Mouse (Mus musculus) regulatory T cell (primary cell): Measurements from ENCODE around the gene Cyp8b1.

ENCODE experiments used
- in situ Hi-C: fragments of 300-600 bp; cut with MboI, MseI; formaldehyde crosslinking; loops from one replicate; pipeline ENCODE4 v1.15.1; 2025; ENCODE audit warnings: high pct_unique_total_duplicates

The Cyp8b1 gene

DNA sequence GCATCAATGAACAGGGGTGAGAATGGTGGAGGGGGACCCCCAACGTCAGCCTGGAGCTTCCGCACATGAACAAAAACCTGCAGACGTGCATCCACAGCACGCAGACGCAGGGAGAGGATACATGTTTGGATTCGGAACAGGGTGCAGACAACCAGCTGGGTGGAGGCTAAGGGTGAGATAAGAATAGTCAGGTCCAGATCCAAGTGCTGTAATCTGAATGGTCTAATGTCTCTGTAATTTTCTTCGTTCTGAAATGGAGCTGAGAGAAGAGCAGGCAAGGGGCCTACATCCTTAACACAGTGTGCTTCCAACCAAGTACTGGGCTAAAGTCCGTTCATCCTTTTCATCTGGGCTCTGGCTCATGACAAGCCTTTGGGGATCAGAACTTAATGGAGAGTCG is 24.8 kb downstream of the Cyp8b1 start:
- in situ Hi-C loops: no loop called here

DNA sequence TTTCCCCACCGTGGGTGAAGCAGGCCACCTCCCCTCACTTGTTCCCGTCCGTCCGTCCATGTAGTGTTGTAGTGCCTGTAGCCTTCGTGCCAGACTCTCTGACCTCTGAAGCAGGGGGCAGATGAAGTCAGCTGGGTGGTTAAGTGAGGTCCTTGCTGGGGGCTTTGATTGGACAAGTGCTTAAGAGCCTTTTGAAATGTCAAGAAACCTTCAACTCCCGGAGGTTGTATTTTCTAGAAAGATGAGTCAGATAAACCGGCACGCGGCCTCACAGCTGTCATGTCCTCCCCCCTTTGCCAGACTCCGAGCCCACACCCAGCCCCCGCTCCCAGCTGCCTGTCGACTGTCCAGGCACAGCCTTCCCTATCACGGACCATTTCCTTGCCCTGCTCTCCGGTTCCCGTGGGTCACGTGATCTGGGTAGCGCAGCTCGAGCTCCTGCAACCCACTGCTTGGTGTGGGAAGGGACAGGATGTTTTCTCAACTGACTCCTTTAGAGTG is 25.6 kb downstream of the Cyp8b1 start:
- in situ Hi-C loops: no loop called here

DNA sequence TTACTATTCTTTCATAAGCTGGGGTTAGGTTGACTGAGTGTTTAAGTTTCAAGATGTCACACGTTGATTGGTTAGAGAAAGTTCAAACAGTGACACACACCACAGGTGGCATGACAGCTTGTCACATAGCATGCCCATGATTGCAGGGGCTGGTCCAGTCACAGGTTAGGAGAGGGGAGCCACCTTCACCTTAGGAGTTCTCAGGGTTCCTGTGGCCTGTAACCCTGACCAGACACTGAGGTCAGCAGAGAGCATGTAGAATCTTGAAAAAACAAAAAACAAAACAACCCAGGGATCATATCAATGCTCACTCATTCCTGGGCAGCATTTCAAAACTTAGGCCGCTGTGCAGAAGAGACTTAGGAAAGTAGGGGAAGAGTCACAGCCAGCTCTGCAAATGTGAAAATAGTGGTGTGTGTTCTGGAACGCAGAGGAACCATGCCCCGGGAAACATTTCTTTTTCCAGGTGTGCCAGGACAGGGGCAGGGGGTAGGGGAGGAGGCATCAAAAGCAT is 26.1 kb downstream of the Cyp8b1 start:
- in situ Hi-C loops: no loop called here

DNA sequence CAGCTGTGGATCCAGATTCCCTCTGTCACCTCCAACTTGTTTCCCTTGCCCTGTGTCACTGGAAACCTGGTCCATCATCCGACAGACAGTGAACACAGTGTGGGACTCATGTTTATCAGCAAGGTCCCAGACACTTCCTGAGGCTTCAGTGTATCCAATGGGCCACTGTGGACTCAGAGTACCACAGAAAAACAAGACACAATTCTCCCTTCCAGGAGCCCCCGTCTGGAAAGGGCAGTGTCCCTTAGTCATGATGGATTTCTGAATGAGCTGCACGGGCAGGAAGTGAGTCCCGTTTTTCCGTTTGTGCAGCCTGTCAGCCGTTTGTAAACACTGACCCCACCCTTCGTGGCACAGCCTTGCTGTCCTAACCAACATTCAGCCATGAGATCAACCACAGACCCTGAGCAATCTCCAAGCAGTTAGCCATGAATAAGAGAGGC is 34.1 kb downstream of the Cyp8b1 start:
- in situ Hi-C loops: no loop called here

DNA sequence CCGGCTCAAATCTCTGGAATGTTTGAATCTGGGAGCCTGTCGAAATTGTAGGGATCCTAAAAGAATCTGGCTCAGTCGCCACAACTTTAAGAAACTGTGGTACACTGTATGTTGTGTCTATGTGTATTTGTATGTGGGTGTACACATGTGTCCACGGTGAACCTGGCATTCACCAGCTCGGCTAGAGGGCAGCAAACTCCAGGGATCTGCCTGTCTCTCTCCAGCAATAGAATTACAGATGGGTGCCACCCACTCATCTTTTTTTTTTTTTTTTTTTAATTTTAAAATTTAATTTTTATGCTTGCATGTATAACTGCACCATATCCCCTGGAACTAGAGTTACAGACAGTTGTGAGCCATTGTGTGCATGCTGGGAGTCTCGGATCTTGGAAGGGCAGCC is 34.8 kb downstream of the Cyp8b1 start:
- in situ Hi-C loops: no loop called here

DNA sequence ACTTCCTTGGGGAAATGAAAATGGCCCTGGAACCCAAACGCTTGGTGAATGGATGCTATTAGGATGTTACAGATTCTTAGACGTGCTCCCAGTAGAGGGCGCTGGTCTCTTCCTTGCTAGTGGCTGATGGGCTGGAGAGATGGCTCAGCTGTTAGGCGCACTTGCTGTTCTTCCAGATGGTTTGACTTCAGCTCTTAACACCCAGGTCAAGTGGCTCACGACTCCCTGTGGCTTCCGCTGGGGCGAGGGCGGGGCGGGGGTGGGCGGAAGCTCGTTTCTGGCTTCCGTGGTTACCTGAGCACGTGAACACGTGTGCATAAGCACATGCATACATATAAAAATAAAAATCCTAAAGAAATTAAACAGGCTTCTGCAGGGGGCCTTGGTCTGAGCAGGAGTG is 35.3 kb downstream of the Cyp8b1 start:
- in situ Hi-C loops: no loop called here

DNA sequence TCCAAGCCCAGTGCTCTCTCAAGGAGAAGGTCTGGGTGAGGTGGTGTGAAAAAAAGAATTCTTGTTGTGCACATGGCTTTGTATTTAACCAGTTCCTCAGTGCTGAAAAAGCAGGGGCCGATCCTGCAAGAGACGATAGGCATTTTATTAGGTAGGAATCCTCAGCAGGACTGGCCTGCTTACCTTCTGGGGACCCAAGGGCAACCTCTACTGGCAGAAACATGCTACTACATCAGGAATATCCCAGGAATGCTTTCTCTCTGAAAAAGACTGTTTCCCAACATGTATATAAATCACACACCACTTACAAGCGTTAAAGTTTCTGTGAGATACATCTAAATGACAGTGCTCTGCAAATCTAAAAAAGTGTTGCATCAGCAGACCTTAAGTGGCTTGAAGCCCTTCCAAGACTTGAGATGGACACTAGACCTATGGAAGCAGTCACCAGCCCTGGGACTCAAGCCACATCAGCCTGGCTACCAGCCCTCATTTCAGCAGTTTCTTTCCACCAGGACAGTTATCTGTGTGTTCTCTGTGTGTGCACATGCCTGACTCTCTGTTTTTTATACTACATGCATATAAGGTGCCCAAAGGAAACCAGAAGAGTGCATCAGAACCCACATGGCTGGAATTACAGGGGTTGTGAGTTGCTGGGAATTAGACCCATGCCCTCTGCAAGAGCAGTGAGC is 38.9 kb downstream of the Cyp8b1 start:
- in situ Hi-C loops: no loop called here

DNA sequence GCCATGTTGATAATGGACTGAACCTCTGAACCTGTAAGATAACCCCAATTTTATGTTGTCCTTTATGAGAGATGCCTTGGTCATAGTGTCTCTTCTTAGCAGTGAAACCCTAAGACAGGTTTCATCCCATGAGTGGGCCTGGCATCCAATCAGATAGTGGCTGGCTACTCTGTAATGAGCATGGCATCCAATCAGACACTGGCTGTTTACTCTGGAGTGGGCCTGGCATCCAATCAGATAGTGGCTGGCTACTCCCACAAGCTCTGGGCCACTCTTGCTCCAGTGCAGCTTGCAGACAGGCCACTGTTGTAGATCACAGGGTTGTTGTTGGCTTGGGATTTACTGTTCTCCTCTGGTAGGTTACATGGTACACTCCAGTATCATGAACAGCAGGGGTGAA is 42.5 kb downstream of the Cyp8b1 start:
- in situ Hi-C loops: loop anchor here (5.0 kb wide), 1 partner anchor 54 kb away; no protein-coding TSS in a partner anchor

DNA sequence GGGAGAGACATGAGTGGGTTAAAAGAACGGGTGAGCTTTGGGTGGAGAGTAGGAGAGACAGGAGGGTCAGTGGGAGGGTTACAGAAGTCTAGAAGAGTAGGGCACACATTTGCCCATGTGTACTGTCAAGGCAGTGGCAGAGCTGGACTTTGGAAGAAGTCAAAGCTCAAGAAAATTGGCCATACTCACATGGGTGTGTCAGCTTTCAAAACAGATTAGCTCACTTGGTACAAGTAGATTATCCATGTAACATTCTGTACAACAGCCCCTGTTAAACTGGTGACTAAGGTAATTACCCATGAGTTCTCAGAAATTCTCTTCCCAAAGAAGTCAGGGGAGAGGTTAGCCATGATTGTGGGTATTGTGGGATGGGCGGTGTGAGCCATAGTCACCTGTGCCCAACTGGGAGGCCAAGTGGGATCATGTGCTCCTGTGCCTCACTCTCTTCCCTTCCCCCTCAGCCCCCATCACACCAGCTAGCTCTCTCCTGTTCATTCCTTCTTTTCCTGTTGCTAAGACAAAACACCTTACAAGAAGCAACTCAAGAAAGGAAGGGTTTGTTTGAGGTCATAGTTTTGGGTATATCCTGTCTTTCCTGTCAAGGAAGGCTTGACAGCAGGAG is 43.9 kb downstream of the Cyp8b1 start:
- in situ Hi-C loops: loop anchor here (5.0 kb wide), 1 partner anchor 55 kb away; no protein-coding TSS in a partner anchor

DNA sequence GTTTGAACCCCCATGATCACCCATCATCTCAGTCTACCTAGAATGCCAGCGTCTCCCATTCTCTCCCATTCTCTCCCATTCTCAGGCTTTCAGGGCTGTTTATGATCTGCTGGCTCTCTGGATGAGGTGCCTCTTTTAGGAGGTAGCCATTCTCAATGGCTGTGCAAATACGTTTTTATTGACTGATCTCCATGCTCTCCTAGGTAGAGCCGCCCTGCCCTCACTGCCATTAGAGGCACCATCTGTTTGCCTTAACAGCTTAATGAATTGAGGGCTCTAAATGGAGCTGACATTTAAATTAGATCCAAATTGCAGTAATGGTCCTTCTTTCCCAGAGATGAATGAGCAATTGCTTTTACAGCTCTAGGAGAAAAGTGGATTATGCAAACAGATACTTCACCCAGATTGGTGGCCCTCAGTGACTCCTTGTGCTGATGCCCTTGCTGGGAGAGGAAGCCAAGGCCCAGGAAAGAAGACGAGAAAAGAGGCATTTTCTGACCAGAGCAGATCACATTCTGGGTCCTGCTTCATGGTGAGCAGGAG is 46.1 kb downstream of the Cyp8b1 start:
- in situ Hi-C loops: loop anchor here (5.0 kb wide), 1 partner anchor 57 kb away; no protein-coding TSS in a partner anchor

DNA sequence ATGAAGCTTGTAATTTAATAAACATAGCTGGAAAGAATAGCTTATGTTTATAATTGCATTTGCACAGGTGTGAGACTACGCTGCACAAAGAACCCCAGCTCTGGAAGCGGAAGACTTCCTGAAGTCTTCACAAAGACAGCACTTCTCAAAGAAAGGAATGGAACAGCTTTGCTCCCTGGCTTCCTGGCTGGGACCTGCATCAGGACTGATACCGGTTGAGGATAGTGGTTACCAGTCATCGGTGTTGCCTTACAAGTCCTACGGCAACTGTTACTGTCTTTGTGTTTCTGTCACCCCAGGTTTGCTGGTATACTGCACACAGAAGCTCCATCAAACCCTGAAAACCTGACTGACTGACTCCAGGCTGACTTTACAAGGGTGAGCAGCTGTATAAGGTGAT is 46.7 kb downstream of the Cyp8b1 start:
- in situ Hi-C loops: no loop called here

DNA sequence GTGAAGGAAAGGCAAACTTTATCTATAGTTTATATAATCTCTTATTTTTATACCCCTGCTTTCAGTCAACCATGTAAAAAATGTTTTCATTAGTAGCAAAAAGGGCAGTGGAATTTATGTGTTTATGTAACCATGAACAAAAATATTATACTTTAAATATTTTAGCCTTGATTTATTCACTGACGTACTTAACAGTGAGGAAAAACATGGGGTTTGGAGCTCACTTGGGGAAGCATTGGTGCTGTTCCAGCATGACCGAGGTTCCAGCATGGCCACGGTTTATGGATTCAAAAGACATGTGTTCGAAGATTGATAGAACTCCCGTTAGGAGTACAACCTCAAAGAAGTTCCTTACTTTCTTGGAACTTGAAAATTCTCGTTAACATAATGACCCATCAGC is 47.9 kb downstream of the Cyp8b1 start:
- in situ Hi-C loops: no loop called here

DNA sequence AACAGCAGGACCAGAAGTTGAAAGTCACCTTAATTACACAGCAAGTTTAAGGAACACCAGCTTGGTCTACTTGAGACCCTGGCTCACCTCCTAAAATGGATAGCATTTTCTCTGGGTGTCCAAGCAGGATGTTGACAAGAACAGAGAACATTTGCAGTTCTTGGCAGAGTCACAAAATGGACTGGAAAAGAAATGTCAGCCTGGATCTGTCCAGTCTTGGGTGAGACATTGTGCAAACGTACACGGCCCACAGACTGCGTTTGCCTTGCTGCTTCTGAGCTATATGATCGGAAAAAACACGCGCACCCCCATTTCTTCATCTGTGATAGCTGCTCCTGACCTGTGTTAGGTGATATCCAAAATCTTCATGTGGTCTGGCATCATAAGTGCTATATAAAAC is 48.5 kb downstream of the Cyp8b1 start:
- in situ Hi-C loops: no loop called here

DNA sequence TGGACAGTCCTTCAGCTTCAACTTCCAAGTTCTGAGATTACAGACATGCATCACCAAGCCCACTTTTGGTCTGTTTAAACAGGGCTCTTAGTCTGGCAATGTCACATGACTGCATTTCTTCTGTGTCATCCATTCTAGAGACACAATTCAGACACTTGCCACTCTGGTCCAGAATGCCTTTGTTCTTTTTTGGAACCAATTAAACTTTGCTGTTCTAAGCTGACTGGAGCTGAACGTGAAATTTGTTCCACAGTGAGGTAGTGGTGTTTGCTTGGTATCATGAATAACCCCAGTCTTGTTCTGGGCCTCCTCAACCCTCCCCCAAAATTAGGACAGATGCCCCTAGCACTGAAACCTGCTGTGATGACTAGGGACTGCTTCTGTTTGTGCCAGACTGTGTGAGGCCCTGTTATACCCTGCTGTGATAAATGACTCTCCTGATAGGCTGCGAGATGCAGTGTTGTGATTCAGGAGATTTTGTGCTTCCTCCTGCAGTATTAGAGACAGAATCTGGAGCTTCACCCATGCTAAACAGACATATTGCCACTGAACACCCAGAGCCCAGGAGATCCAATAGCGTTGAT is 50.6 kb downstream of the Cyp8b1 start:
- in situ Hi-C loops: no loop called here

DNA sequence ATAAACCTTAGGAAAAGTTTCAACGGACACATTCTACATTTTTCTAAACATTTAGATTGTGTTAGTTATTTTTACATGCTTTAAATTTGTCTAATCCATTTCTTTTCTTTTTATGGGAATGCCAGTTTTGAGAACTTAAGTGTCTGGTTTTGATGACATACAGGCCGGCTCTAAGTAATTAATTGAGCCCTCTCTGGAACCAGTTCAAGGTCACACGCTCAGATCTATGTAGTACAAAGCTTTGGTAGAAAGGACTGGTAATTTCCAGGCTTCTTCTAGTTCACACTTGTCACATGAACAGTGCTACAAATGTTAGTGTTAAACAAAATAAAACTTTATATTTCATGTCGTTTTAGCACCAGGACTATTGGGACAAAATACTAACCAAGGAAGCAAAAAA is 51.3 kb downstream of the Cyp8b1 start:
- in situ Hi-C loops: no loop called here
